Mouse (Mus musculus) heart, embryonic 12.5 days (tissue): ENCODE data around the gene Ppp1r9a. TPM values are rescaled to one million over a fixed set of nuclear protein-coding genes. Genes with fewer than 3 reads are reported as not detected.

Source experiments
- ATAC-seq: fragments of 200-750 bp; cut with Nextera tagmentation; 2 replicates; pipeline ENCODE4 v1.8.0; 2017; ENCODE audit warnings: moderate TSS enrichment, moderate library complexity; ENCODE audit not compliant: insufficient number of reproducible peaks, low FRiP score
- H3K27ac ChIP-seq: fragments of 300-500 bp; sonication (generic); 2 replicates; pipeline ENCODE4 v1.5.1; 2016; ENCODE audit warnings: mild to moderate bottlenecking, moderate library complexity; ENCODE audit not compliant: poor library complexity, severe bottlenecking
- H3K27me3 ChIP-seq: fragments of 300-500 bp; sonication (generic); replicated peaks from 2 replicates; pipeline ENCODE4 v1.6.1; 2016; ENCODE audit warnings: mild to moderate bottlenecking, moderate library complexity
- H3K36me3 ChIP-seq: fragments of 300-500 bp; sonication (generic); 2 replicates; pipeline ENCODE4 v1.6.1; 2016; ENCODE audit warnings: mild to moderate bottlenecking, moderate library complexity
- H3K4me1 ChIP-seq: fragments of 300-500 bp; sonication (generic); replicated peaks from 2 replicates; pipeline ENCODE4 v1.6.1; 2016; ENCODE audit warnings: mild to moderate bottlenecking
- H3K4me2 ChIP-seq: fragments of 300-500 bp; sonication (generic); 2 replicates; pipeline ENCODE4 v1.6.1; 2016; ENCODE audit warnings: mild to moderate bottlenecking, moderate library complexity
- H3K4me3 ChIP-seq: fragments of 300-500 bp; sonication (generic); 2 replicates; pipeline ENCODE4 v1.5.1; 2016; ENCODE audit warnings: mild to moderate bottlenecking
- H3K9ac ChIP-seq: fragments of 300-500 bp; sonication (generic); 2 replicates; pipeline ENCODE4 v1.6.1; 2016; ENCODE audit warnings: mild to moderate bottlenecking, moderate library complexity
- H3K9me3 ChIP-seq: fragments of 300-500 bp; sonication (generic); replicated peaks from 2 replicates; pipeline ENCODE4 v1.6.1; 2016; ENCODE audit warnings: mild to moderate bottlenecking, moderate library complexity
- WGBS: fragments of 180-500 bp; shearing (Covaris S2); methylation state at CpG from one replicate; pipeline ENCODE4 v1.1.7; 2016; 5-methylcytosine and 5-hydroxymethylcytosine counted together
- polyA plus RNA-seq: library from polyadenylated mRNA; unstranded; fragments of >200 nt; fragmentation: Nextera tagmentation; extraction: Ambion mirVana; gene quantifications from 2 replicates; pipeline ENCODE4 v1.2.1, GENCODE M21; 2016

Gene Ppp1r9a
- polyA plus RNA-seq, 1 experiment from 2014 or later, result 17.4 TPM

DNA sequence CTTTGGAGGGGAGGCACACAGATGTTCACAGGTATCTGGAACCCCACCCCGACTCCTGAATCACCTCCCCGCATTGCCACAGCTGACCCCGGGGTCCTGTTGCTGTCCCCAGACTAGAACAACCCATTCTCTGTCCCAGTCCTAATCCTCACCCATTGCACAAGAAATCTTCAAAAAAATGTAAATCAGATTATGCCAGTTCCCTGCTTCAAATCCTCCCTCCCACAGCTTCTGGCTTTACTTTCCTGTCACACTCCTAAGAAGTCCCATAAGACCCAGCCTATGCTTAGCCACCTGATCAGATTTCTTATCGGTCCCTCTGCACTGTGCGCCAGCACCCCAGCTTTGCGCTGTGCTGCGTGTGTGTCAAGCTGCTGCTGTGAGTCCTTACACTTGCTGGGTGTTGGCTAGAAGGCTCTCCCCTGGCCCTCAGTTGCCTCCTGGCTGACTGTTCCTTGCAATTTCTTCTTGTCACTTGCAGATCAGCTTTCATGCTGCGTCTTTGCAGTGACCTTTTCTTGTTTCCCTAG lies 296.7 kb downstream of the Ppp1r9a start:
- Histone ChIP-seq H3K36me3 (no peaks in the 10 kb centered on the region), H3K27me3 (peaks cover 3% of the 10 kb centered on the region; the same call in 1 of the 2 replicates), H3K27ac (no peak overlapping the region), H3K4me2 (no peak overlapping the region), H3K9ac (no peak overlapping the region), H3K9me3 (no peaks in the 10 kb centered on the region), H3K4me1 (no peaks in the 10 kb centered on the region), H3K4me3 (no peak overlapping the region)
- WGBS, result 84% methylated on average over 8 of the region's 8 CpGs
- ATAC-seq, result no peak

- WGBS, result 77% methylated on average over 3 of the region's 3 CpGs
- Histone ChIP-seq H3K4me2 (no peak overlapping the region), H3K36me3 (no peaks in the 10 kb centered on the region), H3K9me3 (no peaks in the 10 kb centered on the region), H3K4me1 (no peaks in the 10 kb centered on the region), H3K27ac (no peak overlapping the region), H3K27me3 (peaks cover 3% of the 10 kb centered on the region; the same call in 1 of the 2 replicates), H3K9ac (no peak overlapping the region), H3K4me3 (no peak overlapping the region)
- no peak for ATAC-seq
Observed at GRCm38 (mm10) chr6:5199916-5200315, 297.2 kb downstream of the Ppp1r9a start.

GRCm38 (mm10) chr6:5207817-5208216 lies 305.1 kb downstream of the Ppp1r9a start:
- Histone ChIP-seq H3K27ac (no peak overlapping the region), H3K4me1 (no peaks in the 10 kb centered on the region), H3K4me2 (no peak overlapping the region), H3K27me3 (no peaks in the 10 kb centered on the region), H3K9me3 (no peaks in the 10 kb centered on the region), H3K4me3 (no peak overlapping the region), H3K9ac (no peak overlapping the region), H3K36me3 (no peaks in the 10 kb centered on the region)
- ATAC-seq, result no peak
- WGBS, result 81% methylated on average over 2 of the region's 2 CpGs

Other genes with a start within 250 kb of the Ppp1r9a start
- gene Sgce, start 155.7 kb upstream of the Ppp1r9a start, polyA plus RNA-seq, result 60.6 and 62.2 TPM in 2 replicates
- 4.1 and 4.2 TPM in 2 replicates for gene Peg10, start 155.6 kb upstream of the Ppp1r9a start, polyA plus RNA-seq